Mouse (Mus musculus): ENCODE data around the gene Casp6.

DNA sequence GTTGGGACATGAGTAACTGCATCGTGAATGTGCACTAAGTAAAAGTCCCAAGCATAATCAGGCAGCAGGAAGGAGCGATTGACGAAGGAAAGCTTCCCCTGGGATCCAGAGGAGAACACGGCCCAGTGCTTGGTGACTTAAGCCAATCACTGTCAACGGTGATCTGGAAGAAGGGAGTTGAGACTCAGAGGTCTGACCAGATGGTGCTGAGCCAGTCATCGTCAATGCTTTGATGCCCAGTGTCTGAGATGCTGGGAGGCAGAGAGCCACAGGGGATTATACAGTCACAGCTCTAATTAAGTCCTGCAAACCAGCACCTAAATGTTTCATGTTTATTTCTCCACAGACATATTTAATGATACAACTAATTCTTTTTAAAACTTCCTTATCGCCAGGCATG lies 37.8 kb downstream of the Casp6 start:
- no peak for TF ChIP-seq CTCF (IDR thresholded peaks at IDR 0.05; ENCODE audit: low read depth, low read length)
- no peak for TF ChIP-seq POLR2A (IDR thresholded peaks at IDR 0.05; ENCODE audit: borderline replicate concordance, low read depth, low read length)
